Mouse (Mus musculus) forebrain, embryonic 15.5 days (tissue): ENCODE results near the gene Ccl3. TPM values are rescaled to one million over a fixed set of nuclear protein-coding genes. Genes with fewer than 3 reads are reported as not detected.

Source experiments
- ATAC-seq: fragments of 200-750 bp; cut with Nextera tagmentation; replicated peaks from 2 replicates; pipeline ENCODE4 v1.8.0; 2017; ENCODE audit warnings: mild to moderate bottlenecking, moderate TSS enrichment, moderate library complexity
- H3K27ac ChIP-seq: fragments of 300-500 bp; sonication (generic); replicated peaks from 2 replicates; pipeline ENCODE4 v1.5.1; 2015; ENCODE audit warnings: mild to moderate bottlenecking, inconsistent platforms
- H3K27me3 ChIP-seq: fragments of 300-500 bp; sonication (generic); 2 replicates; pipeline ENCODE4 v1.6.1; 2015; ENCODE audit warnings: inconsistent platforms
- H3K36me3 ChIP-seq: fragments of 300-500 bp; sonication (generic); 2 replicates; pipeline ENCODE4 v1.6.1; 2015; ENCODE audit warnings: mild to moderate bottlenecking, inconsistent platforms
- H3K4me1 ChIP-seq: fragments of 300-500 bp; sonication (generic); 2 replicates; pipeline ENCODE4 v1.6.1; 2015; ENCODE audit warnings: inconsistent platforms
- H3K4me2 ChIP-seq: fragments of 300-500 bp; sonication (generic); replicated peaks from 2 replicates; pipeline ENCODE4 v1.6.1; 2015; ENCODE audit warnings: mild to moderate bottlenecking, inconsistent platforms
- H3K4me3 ChIP-seq: fragments of 300-500 bp; sonication (generic); 2 replicates; pipeline ENCODE4 v1.5.1; 2015; ENCODE audit warnings: mild to moderate bottlenecking, inconsistent platforms
- H3K9ac ChIP-seq: fragments of 300-500 bp; sonication (generic); replicated peaks from 2 replicates; pipeline ENCODE4 v1.6.1; 2015; ENCODE audit warnings: mild to moderate bottlenecking, inconsistent platforms
- H3K9me3 ChIP-seq: fragments of 300-500 bp; sonication (generic); 2 replicates; pipeline ENCODE4 v1.6.1; 2016; ENCODE audit warnings: inconsistent platforms
- WGBS: fragments of 180-500 bp; shearing (Covaris S2); methylation state at CpG from one replicate; pipeline ENCODE4 v1.1.7; 2015; ENCODE audit warnings: mixed read lengths; 5-methylcytosine and 5-hydroxymethylcytosine counted together
- polyA plus RNA-seq: library from polyadenylated mRNA; unstranded; fragments of >200 nt; fragmentation: Nextera tagmentation; extraction: Ambion mirVana; gene quantifications from 2 replicates; pipeline ENCODE4 v1.2.1, GENCODE M21; 2015

Ccl3 gene
- polyA plus RNA-seq, 1 experiment from 2014 or later = 1.5 TPM

GRCm38 (mm10) chr11:83616586-83616985 lies 32.6 kb downstream of the Ccl3 start:
- no peaks in the 10 kb centered on the region for H3K9me3 ChIP-seq
- no peak overlapping the region for H3K27ac ChIP-seq
- no peaks in the 10 kb centered on the region for H3K4me1 ChIP-seq
- H3K4me2 ChIP-seq = no peak overlapping the region
- no peaks in the 10 kb centered on the region for H3K36me3 ChIP-seq
- WGBS = 97% methylated on average over 1 of the region's 1 CpGs
- no peaks in the 10 kb centered on the region for H3K27me3 ChIP-seq
- ATAC-seq = no peak
- H3K9ac ChIP-seq = no peak overlapping the region
- no peak overlapping the region for H3K4me3 ChIP-seq

GRCm38 (mm10) chr11:83610900-83611299 lies 38.3 kb downstream of the Ccl3 start:
- no peaks in the 10 kb centered on the region for H3K9me3 ChIP-seq
- H3K27ac ChIP-seq = no peak overlapping the region
- no peak overlapping the region for H3K9ac ChIP-seq
- no peaks in the 10 kb centered on the region for H3K4me1 ChIP-seq
- 83% methylated on average over 2 of the region's 2 CpGs for WGBS
- H3K36me3 ChIP-seq = no peaks in the 10 kb centered on the region
- H3K27me3 ChIP-seq = no peaks in the 10 kb centered on the region
- no peak for ATAC-seq
- no peak overlapping the region for H3K4me3 ChIP-seq
- no peak overlapping the region for H3K4me2 ChIP-seq

- Histone ChIP-seq H3K9me3 (no peaks in the 10 kb centered on the region), H3K4me3 (no peak overlapping the region), H3K27ac (no peak overlapping the region), H3K36me3 (no peaks in the 10 kb centered on the region), H3K4me1 (no peaks in the 10 kb centered on the region), H3K27me3 (no peaks in the 10 kb centered on the region), H3K4me2 (no peak overlapping the region), H3K9ac (no peak overlapping the region)
- ATAC-seq = no peak
- 50% methylated on average over 1 of the region's 1 CpGs for WGBS
Observed at GRCm38 (mm10) chr11:83606396-83606795, 42.8 kb downstream of the Ccl3 start.

GRCm38 (mm10) chr11:83605535-83605934 lies 43.6 kb downstream of the Ccl3 start:
- H3K4me1 ChIP-seq = no peaks in the 10 kb centered on the region
- no peak overlapping the region for H3K27ac ChIP-seq
- H3K9ac ChIP-seq = no peak overlapping the region
- no peaks in the 10 kb centered on the region for H3K27me3 ChIP-seq
- 91% methylated on average over 3 of the region's 3 CpGs for WGBS
- no peak overlapping the region for H3K4me3 ChIP-seq
- no peaks in the 10 kb centered on the region for H3K36me3 ChIP-seq
- H3K9me3 ChIP-seq = no peaks in the 10 kb centered on the region
- no peak overlapping the region for H3K4me2 ChIP-seq
- ATAC-seq = no peak

- WGBS = 89% methylated on average over 4 of the region's 4 CpGs
- no peak for ATAC-seq
- no peak overlapping the region for H3K4me2 ChIP-seq
Observed at GRCm38 (mm10) chr11:83604698-83605097, 44.5 kb downstream of the Ccl3 start.

GRCm38 (mm10) chr11:83603399-83603798 lies 45.8 kb downstream of the Ccl3 start:
- Histone ChIP-seq H3K4me3 (no peak overlapping the region), H3K36me3 (no peaks in the 10 kb centered on the region), H3K4me2 (no peak overlapping the region), H3K4me1 (no peaks in the 10 kb centered on the region), H3K27ac (no peak overlapping the region), H3K9me3 (no peaks in the 10 kb centered on the region), H3K27me3 (no peaks in the 10 kb centered on the region), H3K9ac (no peak overlapping the region)
- WGBS = 99% methylated on average over 3 of the region's 3 CpGs
- ATAC-seq = no peak

More at GRCm38 (mm10) chr11:83604698-83605097, 44.5 kb downstream of the Ccl3 start:
- Histone ChIP-seq H3K9me3 (no peaks in the 10 kb centered on the region), H3K27ac (no peak overlapping the region), H3K27me3 (no peaks in the 10 kb centered on the region), H3K4me1 (no peaks in the 10 kb centered on the region), H3K9ac (no peak overlapping the region), H3K36me3 (no peaks in the 10 kb centered on the region), H3K4me3 (no peak overlapping the region)

- Histone ChIP-seq H3K4me3 (no peak overlapping the region), H3K27ac (no peak overlapping the region), H3K9ac (no peak overlapping the region), H3K4me2 (no peak overlapping the region), H3K4me1 (no peaks in the 10 kb centered on the region), H3K36me3 (no peaks in the 10 kb centered on the region), H3K27me3 (no peaks in the 10 kb centered on the region), H3K9me3 (no peaks in the 10 kb centered on the region)
- no peak for ATAC-seq
- 94% methylated on average over 2 of the region's 2 CpGs for WGBS
Observed at GRCm38 (mm10) chr11:83600576-83600975, 48.6 kb downstream of the Ccl3 start.

- Histone ChIP-seq H3K4me2 (no peak overlapping the region), H3K27ac (no peak overlapping the region), H3K4me3 (no peak overlapping the region), H3K4me1 (no peaks in the 10 kb centered on the region), H3K9me3 (no peaks in the 10 kb centered on the region), H3K9ac (no peak overlapping the region), H3K36me3 (no peaks in the 10 kb centered on the region), H3K27me3 (no peaks in the 10 kb centered on the region)
- 87% methylated on average over 3 of the region's 3 CpGs for WGBS
- no peak for ATAC-seq
Observed at GRCm38 (mm10) chr11:83598991-83599390, 50.2 kb downstream of the Ccl3 start.

GRCm38 (mm10) chr11:83598207-83598837 lies 50.8 kb downstream of the Ccl3 start:
- Histone ChIP-seq H3K27ac (no peak overlapping the region), H3K27me3 (no peaks in the 10 kb centered on the region), H3K4me3 (no peak overlapping the region), H3K36me3 (no peaks in the 10 kb centered on the region), H3K4me2 (no peak overlapping the region), H3K4me1 (no peaks in the 10 kb centered on the region), H3K9ac (no peak overlapping the region), H3K9me3 (no peaks in the 10 kb centered on the region)
- 78% methylated on average over 3 of the region's 3 CpGs for WGBS
- ATAC-seq = no peak

Other genes starting within 250 kb of the Ccl3 start
- gene Rasl10b, start 240.2 kb downstream of the Ccl3 start, polyA plus RNA-seq = 27.2 and 29.6 TPM in 2 replicates
- 0.69 and 0.80 TPM in 2 replicates for gene Gas2l2, start 219.9 kb downstream of the Ccl3 start, polyA plus RNA-seq
- gene 1700020L24Rik, start 211.7 kb downstream of the Ccl3 start, polyA plus RNA-seq = 0.22 and 0.36 TPM in 2 replicates
- gene Mmp28, start 186.3 kb downstream of the Ccl3 start, polyA plus RNA-seq = 2.5 and 2.7 TPM in 2 replicates
- gene Taf15, start 176.3 kb downstream of the Ccl3 start, polyA plus RNA-seq = 12.3 and 12.9 TPM in 2 replicates
- gene Heatr9, start 127.2 kb downstream of the Ccl3 start, polyA plus RNA-seq = not detected in 2 replicates
- gene Ccl5, start 118.8 kb downstream of the Ccl3 start, polyA plus RNA-seq = not detected in 2 replicates
- gene Ccl9, start 70.7 kb downstream of the Ccl3 start, polyA plus RNA-seq = 1.2 and 1.7 TPM in 2 replicates
- gene Ccl6, start 56.3 kb downstream of the Ccl3 start, polyA plus RNA-seq = 1.5 and 2.4 TPM in 2 replicates
- gene Rpl9-ps1, start 3.7 kb downstream of the Ccl3 start, polyA plus RNA-seq = not detected in 2 replicates
- 0.40 and 0.46 TPM in 2 replicates for gene Ccl4, start 13.2 kb upstream of the Ccl3 start, polyA plus RNA-seq
- not detected in 2 replicates for gene Wfdc17, start 54.6 kb upstream of the Ccl3 start, polyA plus RNA-seq
- not detected in 2 replicates for gene Wfdc18, start 59.7 kb upstream of the Ccl3 start, polyA plus RNA-seq
- not detected in 2 replicates for gene Wfdc21, start 97.6 kb upstream of the Ccl3 start, polyA plus RNA-seq
- gene Heatr6, start 104.3 kb upstream of the Ccl3 start, polyA plus RNA-seq = 42.4 TPM in 2 replicates
- gene Hnf1b, start 200.7 kb upstream of the Ccl3 start, polyA plus RNA-seq = 0.08 TPM in 1 of 2 replicates, not detected in the other